Mouse (Mus musculus): ENCODE results near the gene Col20a1. TPM values are rescaled to one million over a fixed set of nuclear protein-coding genes. Genes with fewer than 3 reads are reported as not detected.

The Col20a1 gene
- polyA plus RNA-seq, 1 experiment = 0.24 TPM

DNA sequence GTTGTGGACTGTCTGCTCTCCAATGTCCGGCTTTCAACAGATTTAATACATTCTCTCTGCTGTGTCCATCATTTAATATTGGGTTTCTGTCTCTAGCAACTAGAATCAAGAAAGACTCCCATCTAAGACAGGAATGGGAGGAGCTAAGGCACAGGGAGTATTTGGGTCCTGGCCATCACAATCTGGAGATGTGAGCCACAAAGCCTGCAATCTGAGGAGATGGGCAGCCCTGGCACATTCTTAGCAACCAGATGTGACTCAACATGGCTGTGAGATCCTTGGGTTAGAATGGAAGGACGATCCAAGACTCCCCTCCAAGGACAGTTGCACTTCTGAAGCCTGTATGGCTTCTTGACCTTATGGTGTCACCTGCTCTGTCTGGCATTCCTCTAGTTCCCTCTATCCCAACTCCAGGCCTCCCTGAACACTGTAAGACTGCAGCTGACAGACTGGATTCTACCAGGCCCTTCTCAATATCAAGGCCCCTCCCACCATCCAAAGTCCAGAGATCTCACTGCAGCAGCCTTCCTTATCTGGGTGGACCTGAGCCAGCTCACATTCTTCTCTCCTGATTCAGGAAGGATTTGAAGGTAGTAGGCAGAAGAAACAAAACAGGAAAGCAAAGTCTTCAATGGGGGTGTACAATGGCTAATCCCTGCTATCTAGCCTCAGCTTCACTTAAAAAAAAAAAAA is 23.6 kb upstream of the Col20a1 start:
- Histone ChIP-seq H3K4me3 (no peak overlapping the region), H3K4me2 (ENCODE audit: low read depth) (no peak overlapping the region), H3K36me3 (ENCODE audit: control insufficient read depth, insufficient read depth) (no peaks in the 10 kb centered on the region), H3K27me3 (ENCODE audit: control insufficient read depth, insufficient read depth, insufficient read length) (peaks cover 5% of the 10 kb centered on the region), H3K79me2 (ENCODE audit: control insufficient read depth, insufficient read depth) (peaks cover 7% of the 10 kb centered on the region), H3ac (ENCODE audit: control insufficient read depth, insufficient read length) (no peak overlapping the region)
- TF ChIP-seq MYOD1 (IDR thresholded peaks at IDR 0.05; ENCODE audit: control insufficient read depth in 1 of 3, insufficient read length in 2 of 3, low read depth in 2 of 3) (no peak), TCF12 (IDR thresholded peaks at IDR 0.05; ENCODE audit: insufficient read depth, poor library complexity, severe bottlenecking) (no peak), E2F4 (IDR thresholded peaks at IDR 0.05; ENCODE audit: insufficient read depth) (no peak), USF1 (IDR thresholded peaks at IDR 0.05; ENCODE audit: low read depth) (no peak), POLR2AphosphoS2 (IDR thresholded peaks at IDR 0.05; ENCODE audit: insufficient read length, low read depth) (no peak), POLR2A (IDR thresholded peaks at IDR 0.05; ENCODE audit: insufficient read length, low read depth) (no peak), TCF3 (IDR thresholded peaks at IDR 0.05; ENCODE audit: insufficient read length, low read depth) (no peak), CEBPB (IDR thresholded peaks at IDR 0.05; ENCODE audit: insufficient read depth, poor library complexity, severe bottlenecking) (no peak), REST (IDR thresholded peaks at IDR 0.05; ENCODE audit: insufficient read depth, insufficient read length) (no peak), MAX (IDR thresholded peaks at IDR 0.05; ENCODE audit: low read depth) (no peak), SRF (IDR thresholded peaks at IDR 0.05; ENCODE audit: control insufficient read depth, insufficient read length, low read depth) (no peak)

GRCm38 (mm10) chr2:180963956-180964355 is 22.4 kb upstream of the Col20a1 start:
- TF ChIP-seq MYOD1 (IDR thresholded peaks at IDR 0.05; ENCODE audit: control insufficient read depth in 1 of 3, insufficient read length in 2 of 3, low read depth in 2 of 3) = no peak
- no peak for TF ChIP-seq TCF3 (IDR thresholded peaks at IDR 0.05; ENCODE audit: insufficient read length, low read depth)
- no peak for TF ChIP-seq USF1 (IDR thresholded peaks at IDR 0.05; ENCODE audit: low read depth)
- no peak for TF ChIP-seq POLR2A (IDR thresholded peaks at IDR 0.05; ENCODE audit: insufficient read length, low read depth)
- no peak for TF ChIP-seq REST (IDR thresholded peaks at IDR 0.05; ENCODE audit: insufficient read depth, insufficient read length)
- TF ChIP-seq SRF (IDR thresholded peaks at IDR 0.05; ENCODE audit: control insufficient read depth, insufficient read length, low read depth) = no peak
- TF ChIP-seq CEBPB (IDR thresholded peaks at IDR 0.05; ENCODE audit: insufficient read depth, poor library complexity, severe bottlenecking) = no peak
- no peak for TF ChIP-seq MAX (IDR thresholded peaks at IDR 0.05; ENCODE audit: low read depth)
- TF ChIP-seq MYOG (IDR thresholded peaks at IDR 0.05; ENCODE audit: control insufficient read depth in 1 of 3, insufficient read depth in 1 of 3, insufficient read length in 2 of 3, low read depth in 2 of 3) = no peak
- TF ChIP-seq POLR2AphosphoS2 (IDR thresholded peaks at IDR 0.05; ENCODE audit: insufficient read length, low read depth) = no peak
- TF ChIP-seq TCF12 (IDR thresholded peaks at IDR 0.05; ENCODE audit: insufficient read depth, poor library complexity, severe bottlenecking) = no peak
- TF ChIP-seq E2F4 (IDR thresholded peaks at IDR 0.05; ENCODE audit: insufficient read depth) = no peak
- no peaks in the 10 kb centered on the region for H3K36me3 ChIP-seq (ENCODE audit: control insufficient read depth, insufficient read depth)
- H3K27me3 ChIP-seq (ENCODE audit: control insufficient read depth, insufficient read depth, insufficient read length) = no peaks in the 10 kb centered on the region
- no peak overlapping the region for H3K4me3 ChIP-seq
- H3ac ChIP-seq (ENCODE audit: control insufficient read depth, insufficient read length) = no peak overlapping the region
- H3K4me2 ChIP-seq (ENCODE audit: low read depth) = no peak overlapping the region
- H3K79me2 ChIP-seq (ENCODE audit: control insufficient read depth, insufficient read depth) = peaks cover 19% of the 10 kb centered on the region

DNA sequence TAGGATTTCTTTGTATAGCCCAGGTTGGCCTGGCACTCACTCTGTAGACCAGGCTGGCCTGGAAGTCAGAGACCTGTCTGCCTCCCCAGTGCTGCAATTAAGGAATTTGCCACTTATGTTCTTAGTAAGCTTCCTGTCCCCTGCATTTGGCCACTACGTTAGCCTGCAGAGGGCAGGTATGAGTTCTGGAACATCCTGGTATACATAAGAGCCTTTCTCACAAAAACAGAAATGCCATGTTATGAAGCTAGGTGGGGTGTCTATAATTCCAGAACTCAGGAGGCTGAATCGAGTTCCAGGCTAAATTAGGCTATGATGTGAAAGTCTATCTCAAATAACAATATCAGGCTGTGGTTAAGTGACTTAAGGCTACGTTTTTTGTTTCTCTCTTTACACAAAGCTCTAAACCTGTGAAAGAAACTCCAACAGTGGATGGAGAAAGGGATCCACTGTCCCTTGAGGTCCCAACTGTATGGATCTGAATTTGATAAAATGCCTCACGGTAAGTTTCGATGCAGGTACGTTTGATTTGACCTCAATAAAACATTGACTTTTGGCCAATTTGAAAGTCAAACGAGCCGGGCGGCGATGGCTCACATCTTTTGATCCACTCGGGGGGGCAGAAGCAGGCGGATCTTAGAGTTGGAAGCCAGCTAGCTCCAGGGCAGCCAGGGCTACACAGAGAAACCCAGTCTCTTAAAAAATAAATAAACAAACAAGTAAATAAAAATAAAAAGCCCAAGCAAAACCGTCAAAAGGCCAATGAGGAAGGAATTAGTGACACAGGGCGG is 20.0 kb upstream of the Col20a1 start:
- Histone ChIP-seq H3ac (ENCODE audit: control insufficient read depth, insufficient read length) (peak overlapping the region; percentile 88), H3K4me3 (peak overlapping the region; percentile 97), H3K4me2 (ENCODE audit: low read depth) (peak overlapping the region; percentile 94), H3K27me3 (ENCODE audit: control insufficient read depth, insufficient read depth, insufficient read length) (no peaks in the 10 kb centered on the region), H3K36me3 (ENCODE audit: control insufficient read depth, insufficient read depth) (peaks cover 18% of the 10 kb centered on the region), H3K79me2 (ENCODE audit: control insufficient read depth, insufficient read depth) (peaks cover 35% of the 10 kb centered on the region)
- no peak for TF ChIP-seq POLR2A (IDR thresholded peaks at IDR 0.05; ENCODE audit: insufficient read length, low read depth)
- TF ChIP-seq MAX (IDR thresholded peaks at IDR 0.05; ENCODE audit: low read depth) = no peak
- TF ChIP-seq E2F4 (IDR thresholded peaks at IDR 0.05; ENCODE audit: insufficient read depth) = no peak
- TF ChIP-seq SRF (IDR thresholded peaks at IDR 0.05; ENCODE audit: control insufficient read depth, insufficient read length, low read depth) = no peak
- TF ChIP-seq TCF3 (IDR thresholded peaks at IDR 0.05; ENCODE audit: insufficient read length, low read depth) = no peak

GRCm38 (mm10) chr2:180967010-180967763 is 19.1 kb upstream of the Col20a1 start, which contains the start of gene Arfgap1:
Gene Arfgap1, plus strand, starts transcription at chr2:180967225.
- Histone ChIP-seq H3K27me3 (ENCODE audit: control insufficient read depth, insufficient read depth, insufficient read length) (no peaks in the 10 kb centered on the region), H3ac (ENCODE audit: control insufficient read depth, insufficient read length) (peak within 1 kb of the TSS; percentile 88), H3K36me3 (ENCODE audit: control insufficient read depth, insufficient read depth) (peaks cover 26% of the 10 kb centered on the region), H3K79me2 (ENCODE audit: control insufficient read depth, insufficient read depth) (peaks cover 35% of the 10 kb centered on the region), H3K4me2 (ENCODE audit: low read depth) (peak within 1 kb of the TSS; percentile 95), H3K4me3 (peak within 1 kb of the TSS; percentile 97)
- TF ChIP-seq MYOG (IDR thresholded peaks at IDR 0.05; ENCODE audit: control insufficient read depth in 1 of 3, insufficient read depth in 1 of 3, insufficient read length in 2 of 3, low read depth in 2 of 3) (peak in 1 of 3 experiments; percentile 4), POLR2A (IDR thresholded peaks at IDR 0.05; ENCODE audit: insufficient read length, low read depth) (peak; percentile 80), TCF3 (IDR thresholded peaks at IDR 0.05; ENCODE audit: insufficient read length, low read depth) (no peak)
